Mouse (Mus musculus) layer of hippocampus, adult 6 months (tissue): ENCODE measurements around the gene Igfbp4. TPM values are rescaled to one million over a fixed set of nuclear protein-coding genes. Genes with fewer than 3 reads are reported as not detected.

Experiments
- long read RNA-seq, 2 experiments: library from polyadenylated mRNA; unstranded; transcript quantifications; one replicate each; pipeline ENCODE4 v2.0.0; 2019 to 2020
- polyA plus RNA-seq: library from polyadenylated mRNA; unstranded; fragments of <200 nt; fragmentation: Nextera tagmentation; gene quantifications from 2 replicates; pipeline ENCODE4 v1.2.3, GENCODE M21; 2021

The Igfbp4 gene
- polyA plus RNA-seq: 85.7 and 104 TPM in 2 replicates
- long read RNA-seq, experiment 1, transcript Igfbp4-201 (4 exons, 3,831 nt): major isoform, 166 of 195 reads
- long read RNA-seq, experiment 1, partial matches to known transcripts: 23 of 195 reads
- long read RNA-seq, experiment 1, other reads (novel, unspliced or antisense): 6 of 195 reads
- long read RNA-seq, experiment 2, transcript Igfbp4-201 (4 exons, 3,831 nt): major isoform, 483 of 510 reads
- long read RNA-seq, experiment 2, partial matches to known transcripts: 4 of 510 reads
- long read RNA-seq, experiment 2, other reads (novel, unspliced or antisense): 23 of 510 reads

GRCm38 (mm10) chr11:99041051-99041729 is at the start of gene Igfbp4:
Igfbp4 (plus strand) TSS chr11:99041244.

GRCm38 (mm10) chr11:99023500-99024467 is 17.3 kb upstream of the Igfbp4 start, which contains the start of gene Top2a:
Top2a (minus strand) TSS chr11:99024189.

GRCm38 (mm10) chr11:99089077-99089601 is 48.1 kb downstream of the Igfbp4 start, which contains the start of gene Tns4:
Tns4 (minus strand) TSS chr11:99089306.

Other genes with a start within 250 kb of the Igfbp4 start
- 12.2 and 12.4 TPM in 2 replicates for gene Msl1, start 245.7 kb upstream of the Igfbp4 start, polyA plus RNA-seq
- gene Casc3, start 236.3 kb upstream of the Igfbp4 start, polyA plus RNA-seq: 6.6 and 7.3 TPM in 2 replicates
- 12.1 and 13.2 TPM in 2 replicates for gene Rapgefl1, start 204.5 kb upstream of the Igfbp4 start, polyA plus RNA-seq
- 5.2 and 5.5 TPM in 2 replicates for gene Wipf2, start 177.6 kb upstream of the Igfbp4 start, polyA plus RNA-seq
- 0.19 and 0.30 TPM in 2 replicates for gene Cdc6, start 133.4 kb upstream of the Igfbp4 start, polyA plus RNA-seq
- gene Rara, start 113.4 kb upstream of the Igfbp4 start, polyA plus RNA-seq: 3.1 and 4.1 TPM in 2 replicates
- 1.7 and 3.3 TPM in 2 replicates for gene Gjd3, start 58.2 kb upstream of the Igfbp4 start, polyA plus RNA-seq
- 0.38 and 0.46 TPM in 2 replicates for gene Top2a, start 17.1 kb upstream of the Igfbp4 start, polyA plus RNA-seq
- 0.05 and 0.31 TPM in 2 replicates for gene Tns4, start 48.1 kb downstream of the Igfbp4 start, polyA plus RNA-seq
- 0.06 TPM in 1 of 2 replicates, not detected in the other for gene Ccr7, start 113.8 kb downstream of the Igfbp4 start, polyA plus RNA-seq
- gene Smarce1, start 189.8 kb downstream of the Igfbp4 start, polyA plus RNA-seq: 33.7 and 36.5 TPM in 2 replicates
- 11.8 and 12.7 TPM in 2 replicates for gene Krt222, start 202.8 kb downstream of the Igfbp4 start, polyA plus RNA-seq
- gene Krt24, start 244.0 kb downstream of the Igfbp4 start, polyA plus RNA-seq: not detected in 2 replicates